Mouse (Mus musculus) ovary, postnatal 36 days (tissue): ENCODE measurements around the gene E330009J07Rik.

Experiments used
- DNase-seq: peaks from one replicate; pipeline ENCODE4 v3.0.0; 2022; ENCODE audit warnings: low spot score, mixed read lengths

Gene E330009J07Rik

DNA sequence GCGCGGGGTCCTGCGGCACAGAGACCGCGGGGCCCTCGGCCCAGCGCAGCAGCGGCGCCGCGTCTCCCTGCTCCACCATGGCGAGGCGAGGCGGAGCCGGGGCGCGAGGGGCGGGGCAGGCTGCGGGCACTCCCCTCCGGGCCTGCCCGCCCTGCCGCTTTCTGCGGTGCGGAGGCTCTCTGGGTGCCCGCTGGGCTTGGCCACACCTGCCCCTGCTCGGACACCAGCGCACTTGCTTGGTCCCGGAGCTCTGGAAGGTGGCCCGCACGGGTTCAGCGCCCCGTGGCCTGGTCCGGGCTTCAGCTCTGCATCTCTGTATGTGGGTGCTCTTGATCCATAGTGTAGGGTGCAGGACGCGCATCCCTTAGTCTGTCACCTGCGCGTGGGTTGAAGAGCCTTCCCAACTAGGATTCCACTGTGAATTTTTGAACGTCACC lies at the start of gene E330009J07Rik:
TSS of gene E330009J07Rik (minus strand) at position 89 of the 437 bp plus-strand sequence.
- peak; percentile 84 for DNase-seq

DNA sequence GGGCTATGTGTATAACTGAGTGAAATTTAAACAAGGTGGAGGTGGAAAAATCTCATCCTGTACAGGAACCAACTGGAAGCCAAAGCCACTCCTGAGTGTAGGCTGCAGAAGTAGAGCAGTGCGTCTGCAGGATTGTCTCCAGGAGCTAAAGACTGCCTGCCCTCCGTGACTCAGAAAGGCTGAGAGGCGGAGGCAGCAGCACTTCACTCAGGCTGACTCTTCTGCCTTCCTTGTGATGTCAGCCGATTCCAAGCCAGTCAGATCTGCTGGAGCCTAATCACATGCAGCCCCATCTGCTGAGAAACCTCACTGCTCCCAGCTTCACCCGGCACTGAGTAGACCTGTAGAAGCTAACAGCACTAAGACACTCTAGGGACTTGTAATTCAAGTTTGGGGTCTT lies 46.4 kb upstream of the E330009J07Rik start:
- no peak for DNase-seq

DNA sequence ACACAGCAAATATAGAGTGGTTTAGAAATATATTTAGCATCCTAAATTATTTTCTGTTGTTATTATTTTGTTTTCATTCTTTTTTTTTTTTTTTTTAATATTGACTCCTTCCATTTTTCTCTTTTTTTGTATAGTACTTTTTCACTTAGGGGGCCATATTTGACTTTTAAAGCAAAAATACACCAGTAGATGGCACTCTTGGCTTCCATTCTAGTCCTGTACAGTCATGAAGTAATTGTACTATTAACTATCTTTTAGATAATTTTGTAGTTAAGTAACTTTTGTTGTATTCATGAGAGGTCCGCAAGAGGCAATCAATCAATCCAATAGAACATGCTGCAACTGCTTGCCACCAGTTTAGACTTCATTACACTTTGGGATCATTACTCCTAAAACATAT lies 43.8 kb upstream of the E330009J07Rik start:
- no peak for DNase-seq

DNA sequence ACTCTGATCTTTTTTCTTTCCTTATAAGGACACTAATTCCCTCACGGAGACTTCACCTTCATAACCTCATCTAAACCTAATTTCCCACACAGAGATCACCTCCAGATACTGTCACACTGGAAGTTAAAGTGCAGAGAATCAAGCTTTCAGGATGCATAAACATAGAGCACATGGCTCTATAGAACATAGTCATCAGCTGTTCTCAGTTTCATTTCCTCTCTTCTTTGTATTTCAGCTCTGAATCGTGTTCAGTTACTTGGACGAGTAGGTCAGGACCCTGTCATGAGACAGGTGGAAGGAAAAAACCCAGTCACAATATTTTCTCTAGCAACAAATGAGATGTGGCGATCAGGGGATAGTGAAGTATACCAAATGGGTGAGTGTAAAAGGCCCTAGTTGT lies 40.2 kb upstream of the E330009J07Rik start:
- no peak for DNase-seq

GRCm38 (mm10) chr6:40471720-40472010 lies 35.7 kb upstream of the E330009J07Rik start:
- DNase-seq: no peak

GRCm38 (mm10) chr6:40470916-40471719 lies 35.2 kb upstream of the E330009J07Rik start, which contains the start of gene Ssbp1:
TSS of gene Ssbp1 (plus strand) at chr6:40471352.
- peak; percentile 88 for DNase-seq

GRCm38 (mm10) chr6:40465710-40466109 lies 29.8 kb upstream of the E330009J07Rik start:
- DNase-seq: no peak

DNA sequence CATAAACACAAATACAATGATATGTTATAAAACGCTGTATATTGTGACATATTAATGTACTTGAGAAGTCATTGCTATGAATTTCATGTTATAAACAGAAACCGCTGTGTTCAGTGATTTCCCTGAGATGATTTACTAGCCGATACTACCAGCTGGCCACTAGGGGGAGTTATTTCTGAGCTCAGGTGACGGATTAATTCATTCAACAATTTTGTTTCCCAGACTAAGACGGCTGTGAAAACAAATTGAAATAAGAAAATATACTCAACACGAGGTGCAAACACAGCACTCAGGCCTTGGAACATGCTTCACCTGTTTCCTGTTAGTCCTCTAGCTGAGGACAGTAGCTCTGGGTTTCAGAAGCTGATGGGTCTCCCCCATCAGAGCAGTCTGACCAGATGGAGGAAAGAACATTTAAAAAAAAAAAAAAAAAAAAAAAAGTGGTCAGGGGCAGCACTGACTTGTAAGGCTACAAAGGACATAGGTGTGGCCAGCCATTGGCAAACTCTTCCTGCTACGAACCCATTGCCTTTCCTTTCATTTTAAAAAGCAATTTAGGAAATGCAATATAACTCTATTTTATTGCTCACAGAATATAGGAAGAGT lies 18.6 kb upstream of the E330009J07Rik start:
- no peak for DNase-seq

GRCm38 (mm10) chr6:40448626-40449025 lies 12.7 kb upstream of the E330009J07Rik start:
- no peak for DNase-seq

DNA sequence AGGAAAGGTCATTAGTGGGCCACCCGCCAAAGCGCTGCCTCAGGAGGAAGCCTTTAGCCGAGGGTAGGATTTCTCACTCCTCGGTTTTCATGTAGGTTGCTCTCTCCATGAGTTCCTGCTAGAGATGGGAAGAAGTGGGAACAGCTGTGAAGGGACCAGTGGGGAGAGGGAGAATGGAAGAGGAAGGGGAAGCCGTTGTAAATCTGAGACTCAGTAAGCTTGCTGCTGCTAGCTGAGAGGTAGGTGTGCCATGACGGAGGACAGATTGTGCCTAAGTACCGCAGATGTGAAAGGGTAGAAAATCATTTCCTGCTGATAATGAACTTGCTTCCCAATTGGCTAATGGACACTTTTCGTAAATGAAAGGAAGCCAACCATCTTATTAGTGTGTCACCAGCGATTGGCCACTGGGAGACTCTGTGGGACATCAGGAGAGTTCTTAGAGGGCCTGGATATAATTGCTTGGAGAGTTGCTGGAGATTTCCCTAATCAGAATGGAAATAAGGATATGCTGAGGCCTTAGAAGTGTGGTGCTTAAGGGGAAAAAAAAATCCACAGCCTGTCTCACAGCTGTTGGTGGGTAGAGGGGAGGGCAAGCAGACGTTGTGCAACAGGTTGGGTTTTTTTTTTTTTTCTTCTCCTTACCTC lies 7.5 kb upstream of the E330009J07Rik start:
- DNase-seq: no peak

DNA sequence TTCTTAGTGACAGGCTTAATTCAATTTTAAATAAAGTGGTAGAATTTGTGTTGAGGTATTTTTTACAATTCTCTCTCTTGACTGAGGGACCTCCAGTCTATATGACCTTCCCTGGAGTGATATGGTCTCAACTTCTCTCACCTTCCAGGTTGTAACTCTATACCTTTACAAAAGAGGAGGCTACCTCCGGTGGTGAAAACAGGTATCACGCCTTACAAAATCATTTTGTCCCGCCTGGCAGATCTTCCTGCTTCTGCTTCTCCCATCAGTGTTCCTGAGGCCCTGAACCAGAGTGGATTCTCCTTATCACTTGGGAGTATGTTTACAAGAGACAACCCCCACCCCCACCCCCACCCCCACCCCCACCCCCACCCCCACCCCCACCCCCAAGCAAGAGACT lies 5.8 kb upstream of the E330009J07Rik start:
- DNase-seq: no peak

- DNase-seq: no peak
These were observed 5.3 kb upstream of the E330009J07Rik start for GRCm38 (mm10) chr6:40441276-40441675.

GRCm38 (mm10) chr6:40439731-40440130 lies 3.8 kb upstream of the E330009J07Rik start:
- DNase-seq: no peak

DNA sequence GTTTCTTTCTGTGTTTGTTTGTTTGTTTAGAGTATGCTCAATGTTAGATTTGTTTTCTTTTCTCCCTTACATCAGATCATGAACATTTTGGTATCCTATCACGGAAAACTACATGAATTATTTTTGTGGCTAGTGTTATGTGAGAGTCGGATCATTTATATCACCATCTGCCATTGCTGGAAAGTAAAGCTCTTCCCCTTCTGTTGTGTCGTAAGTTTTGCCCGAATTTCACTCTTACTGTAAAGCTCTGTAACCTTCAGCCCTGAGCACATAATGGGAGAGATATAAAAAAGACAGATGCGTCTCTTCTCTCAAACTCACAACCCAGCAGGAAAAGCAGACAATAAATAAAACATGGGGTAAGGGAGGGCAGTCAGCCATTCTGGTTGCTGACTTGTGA lies 3.0 kb upstream of the E330009J07Rik start, which contains the start of gene Wee2:
TSS of gene Wee2 (plus strand) at position 153 of the 400 bp plus-strand sequence.
- DNase-seq: no peak

- DNase-seq: peak; percentile 34
These were observed 536 bp downstream of the E330009J07Rik start for GRCm38 (mm10) chr6:40435151-40436046.

DNA sequence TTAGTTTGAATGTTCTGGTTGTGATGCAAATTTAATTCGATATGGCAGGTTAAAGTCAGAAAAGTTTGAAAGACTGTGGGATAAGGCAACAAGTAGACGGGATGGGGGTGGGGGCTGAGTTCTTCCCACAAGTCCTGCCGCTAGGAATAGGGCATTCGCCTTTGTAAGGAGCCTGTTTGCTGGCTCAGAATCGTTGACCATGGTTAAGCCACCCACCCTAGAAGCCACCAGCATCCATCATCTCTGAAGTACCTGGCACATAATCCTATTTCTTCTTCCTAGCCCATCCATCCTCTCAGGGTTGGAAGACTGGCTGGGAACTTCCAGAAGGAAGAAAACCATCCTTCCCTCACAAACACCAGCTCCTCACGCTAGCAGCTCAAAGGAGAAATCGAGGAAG lies 1.2 kb downstream of the E330009J07Rik start:
- DNase-seq: no peak

DNA sequence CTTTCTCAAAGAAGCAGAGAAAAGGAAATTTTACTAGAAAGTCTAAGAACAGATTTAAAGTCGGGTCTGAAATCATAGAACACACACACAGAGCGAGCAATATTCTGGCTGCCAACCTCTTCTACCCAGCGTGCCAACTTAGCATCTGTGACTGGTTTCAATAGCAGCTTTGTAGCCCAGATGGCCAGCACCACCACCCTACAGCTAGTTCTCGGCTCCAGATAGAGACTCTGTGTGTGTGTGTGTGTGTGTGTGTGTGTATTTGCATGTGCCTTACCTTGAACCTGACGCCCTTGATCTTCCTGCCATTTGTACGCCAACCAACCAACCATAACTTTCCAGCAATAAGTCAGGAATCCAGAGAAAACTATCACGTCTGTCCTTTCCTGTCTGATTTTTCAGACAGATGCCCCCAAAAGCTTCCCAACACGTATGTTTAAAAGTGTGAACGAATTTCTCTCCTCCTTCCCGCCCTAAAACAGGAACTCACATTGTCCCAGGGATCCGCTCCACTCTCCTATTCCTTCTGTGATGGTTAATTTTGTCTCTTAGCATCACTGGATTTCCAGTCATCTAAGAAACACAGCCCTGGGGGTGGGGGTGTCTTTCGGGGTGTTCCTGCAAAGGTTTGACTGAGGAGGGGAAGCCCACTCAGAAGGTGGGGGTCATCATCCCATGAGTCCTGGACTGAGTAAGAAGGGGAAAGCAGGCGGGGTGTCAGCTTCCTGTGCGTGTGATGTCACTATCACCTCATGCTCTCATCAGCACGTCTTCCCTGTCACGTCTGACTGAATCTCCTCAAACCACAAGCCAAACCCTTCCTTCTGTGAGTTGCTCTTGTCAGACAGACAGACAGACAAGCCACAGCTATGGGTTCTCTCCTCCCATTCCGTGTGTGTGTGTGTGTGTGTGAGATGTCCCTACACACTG lies 3.3 kb downstream of the E330009J07Rik start:
- DNase-seq: no peak

- DNase-seq: no peak
These were observed 4.1 kb downstream of the E330009J07Rik start for GRCm38 (mm10) chr6:40431812-40432211.

DNA sequence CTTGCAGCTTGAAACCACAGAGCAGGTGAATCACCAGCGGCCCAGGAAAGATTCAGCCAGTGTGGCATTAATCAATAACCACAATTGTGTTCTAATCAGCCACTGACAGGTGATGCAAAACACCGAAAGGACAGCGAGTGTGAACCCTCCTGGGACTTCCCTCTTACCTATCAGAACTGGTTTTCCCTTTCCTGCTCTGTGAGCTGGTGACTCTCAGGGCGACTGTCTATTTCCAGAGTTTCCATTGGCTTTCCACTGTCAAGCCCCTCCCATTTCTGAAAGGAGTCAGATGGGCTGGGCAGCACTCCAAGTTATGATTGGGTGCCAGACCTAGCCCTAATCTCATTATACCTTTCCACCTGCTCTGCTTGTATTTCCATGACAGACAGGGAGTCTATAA lies 4.6 kb downstream of the E330009J07Rik start:
- no peak for DNase-seq

DNA sequence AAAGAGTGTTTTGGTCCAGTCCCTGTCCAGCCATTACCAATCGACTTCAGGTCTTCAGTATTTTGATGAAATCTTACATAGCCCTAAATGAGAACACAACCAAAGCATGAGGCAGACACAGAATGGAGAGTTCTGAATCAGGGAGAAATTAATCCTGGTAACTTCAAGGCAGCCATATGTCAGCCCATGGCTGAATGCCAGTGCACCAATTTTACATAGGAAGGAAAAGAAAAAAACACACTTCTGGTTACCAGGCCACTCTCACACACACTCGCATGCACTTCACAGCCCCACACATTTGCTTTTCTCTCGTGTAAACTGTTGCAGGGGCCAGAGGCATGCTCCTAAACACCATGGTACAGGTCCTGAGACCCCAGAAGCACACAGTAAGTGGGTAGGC lies 5.1 kb downstream of the E330009J07Rik start:
- DNase-seq: no peak

DNA sequence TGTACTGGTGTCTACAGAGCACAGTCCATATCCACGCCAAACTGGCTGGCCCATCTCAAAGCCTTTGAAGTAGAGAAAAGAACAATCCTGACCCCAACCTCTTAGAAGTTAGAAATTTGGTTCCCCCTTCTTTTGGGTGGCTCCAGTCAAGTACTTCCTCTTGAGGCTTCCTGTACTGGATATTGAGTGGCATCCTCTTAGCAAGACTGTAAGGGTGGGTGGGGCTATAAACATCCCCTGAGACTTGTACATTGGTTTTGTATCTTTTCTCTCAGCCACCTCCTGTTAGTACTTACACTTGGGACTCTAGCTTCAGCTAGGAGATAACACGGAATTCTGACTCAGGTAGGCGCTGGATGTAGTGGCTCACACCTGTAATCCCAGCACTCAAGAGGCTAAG lies 5.7 kb downstream of the E330009J07Rik start:
- no peak for DNase-seq
